Mouse (Mus musculus) kidney, adult 11 months (tissue): ENCODE measurements around the gene Tha1.
"Not testable (repeated sequence)": the region's sequence is repeated elsewhere in the genome, so short reads cannot be mapped to it uniquely, and the experiment has no call there.

Experiments used
- DNase-seq: peaks from one replicate; pipeline ENCODE4 v3.0.0; 2022

Tha1 gene

GRCm38 (mm10) chr11:117847593-117848215, 25.6 kb downstream of the Tha1 start:
- DNase-seq = no peak

DNA sequence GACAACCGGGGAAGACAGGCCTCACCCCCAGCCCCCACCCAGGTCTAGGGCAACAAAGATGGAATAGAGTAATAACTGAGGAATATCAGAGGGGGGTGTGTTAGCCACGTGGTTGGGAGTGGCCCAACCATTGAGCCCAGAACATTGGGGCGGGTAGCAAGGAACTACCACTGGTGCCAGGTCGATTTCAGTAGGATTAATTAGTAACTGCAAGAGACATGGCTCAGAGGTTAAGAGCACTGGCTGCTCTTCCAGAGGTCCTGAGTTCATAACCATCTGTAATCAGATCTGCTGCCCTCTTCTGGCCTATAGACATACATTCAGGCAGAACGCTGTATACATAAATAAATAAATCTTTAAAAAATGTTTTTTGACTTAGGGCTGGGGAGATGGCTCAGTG, 26.6 kb downstream of the Tha1 start:
- DNase-seq = peak; percentile 86

- DNase-seq = no peak
These were observed 27.6 kb downstream of the Tha1 start for GRCm38 (mm10) chr11:117845651-117846050.

GRCm38 (mm10) chr11:117844997-117845396, 28.3 kb downstream of the Tha1 start:
- DNase-seq = peak; percentile 84

DNA sequence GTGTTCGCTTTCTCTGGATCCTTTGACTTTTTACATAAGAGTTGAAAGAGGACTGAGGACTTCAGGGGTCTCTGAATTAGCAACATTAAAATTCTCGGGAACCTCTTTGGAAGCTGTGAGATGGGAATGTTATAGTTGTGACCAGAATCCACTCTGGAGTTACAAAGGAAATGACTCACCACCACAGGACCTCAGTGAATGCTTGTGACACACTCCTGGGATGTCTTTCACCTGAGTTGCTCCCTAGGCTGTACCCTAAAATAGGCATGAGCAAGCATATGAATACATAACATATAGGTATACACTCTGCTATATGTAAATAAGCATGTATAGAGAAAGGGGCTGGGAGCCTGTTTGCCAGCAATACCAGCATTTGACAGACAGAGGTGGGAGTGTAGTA, 29.8 kb downstream of the Tha1 start:
- DNase-seq = no peak

DNA sequence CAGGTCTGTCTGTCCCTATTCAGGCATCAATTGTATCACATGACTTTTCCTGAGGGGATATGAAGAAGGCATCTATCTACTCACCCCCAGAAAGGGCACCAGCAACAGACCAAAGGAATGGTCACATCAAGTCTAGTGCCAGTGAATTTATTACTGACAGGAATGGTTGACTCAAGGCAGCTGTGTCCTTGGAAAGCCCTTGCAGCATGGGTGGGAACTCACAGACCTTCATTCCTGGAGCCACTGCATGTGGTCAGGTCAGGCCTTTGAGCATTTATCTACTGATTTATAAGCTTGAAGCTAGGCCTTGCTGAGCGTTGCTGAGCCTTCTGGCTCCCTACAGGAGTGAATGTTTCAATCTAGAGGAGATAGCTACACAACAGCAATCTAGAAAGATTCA, 32.4 kb downstream of the Tha1 start:
- DNase-seq = no peak

- DNase-seq = no peak
These were observed 34.3 kb downstream of the Tha1 start for GRCm38 (mm10) chr11:117839021-117839420.

GRCm38 (mm10) chr11:117838572-117838971, 34.7 kb downstream of the Tha1 start:
- peak; percentile 65 for DNase-seq

DNA sequence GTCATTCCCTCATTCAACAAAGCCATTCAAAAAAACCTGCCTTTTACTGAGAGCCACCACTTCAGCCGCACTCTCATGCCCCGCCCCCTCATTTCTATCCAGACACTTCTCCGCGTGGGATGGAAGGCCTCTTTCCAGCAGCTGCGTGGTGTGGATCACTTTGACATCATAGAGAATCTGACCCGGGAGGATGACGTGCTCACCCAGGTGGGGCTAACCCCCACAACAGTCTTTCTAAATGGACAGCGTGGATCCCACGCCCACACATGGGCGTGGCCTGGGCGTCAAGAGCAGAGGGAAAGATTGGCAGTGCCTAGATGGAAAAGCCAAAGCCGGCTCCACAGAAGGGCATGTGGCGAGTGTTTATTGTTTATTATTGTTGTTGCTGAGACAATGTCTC, 37.0 kb downstream of the Tha1 start:
- peak; percentile 60 for DNase-seq

DNA sequence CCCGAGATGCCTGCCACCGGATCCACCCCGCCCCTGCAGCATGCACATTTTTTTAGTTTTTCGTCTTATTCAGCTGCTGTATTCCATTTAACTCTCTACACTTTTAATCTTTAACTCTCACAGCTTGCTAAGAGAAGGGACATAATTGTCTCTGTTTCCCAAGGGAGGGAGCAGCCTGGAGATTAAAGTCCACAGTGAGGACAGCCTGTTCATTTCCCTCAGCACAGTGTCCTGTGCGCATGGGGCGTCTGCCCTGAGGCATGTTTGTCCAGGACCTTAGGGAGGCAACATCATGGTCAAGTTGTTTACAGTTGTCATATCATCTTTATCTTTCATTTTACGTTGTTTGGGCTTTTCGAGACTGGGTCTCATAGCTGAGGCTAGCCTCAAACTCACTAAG, 39.2 kb downstream of the Tha1 start:
- peak; percentile 85 for DNase-seq

DNA sequence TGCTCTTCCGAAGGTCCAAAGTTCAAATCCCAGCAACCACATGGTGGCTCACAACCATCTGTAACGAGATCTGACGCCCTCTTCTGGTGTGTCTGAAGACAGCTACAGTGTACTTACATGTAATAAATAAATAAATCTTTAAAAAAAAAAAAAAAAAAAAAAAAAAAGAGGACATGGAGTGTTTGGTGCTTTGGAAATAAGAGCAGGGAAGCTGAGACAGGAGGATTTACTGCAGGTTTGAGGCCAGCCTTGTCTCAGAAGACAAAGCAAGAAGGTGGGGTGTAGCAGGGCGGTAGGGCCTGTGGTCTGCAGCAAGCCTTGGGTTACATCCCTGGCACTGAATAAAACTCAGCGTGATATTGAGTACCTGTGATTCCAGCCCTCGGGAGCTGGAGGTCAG, 39.8 kb downstream of the Tha1 start:
- DNase-seq = not testable (repeated sequence)

DNA sequence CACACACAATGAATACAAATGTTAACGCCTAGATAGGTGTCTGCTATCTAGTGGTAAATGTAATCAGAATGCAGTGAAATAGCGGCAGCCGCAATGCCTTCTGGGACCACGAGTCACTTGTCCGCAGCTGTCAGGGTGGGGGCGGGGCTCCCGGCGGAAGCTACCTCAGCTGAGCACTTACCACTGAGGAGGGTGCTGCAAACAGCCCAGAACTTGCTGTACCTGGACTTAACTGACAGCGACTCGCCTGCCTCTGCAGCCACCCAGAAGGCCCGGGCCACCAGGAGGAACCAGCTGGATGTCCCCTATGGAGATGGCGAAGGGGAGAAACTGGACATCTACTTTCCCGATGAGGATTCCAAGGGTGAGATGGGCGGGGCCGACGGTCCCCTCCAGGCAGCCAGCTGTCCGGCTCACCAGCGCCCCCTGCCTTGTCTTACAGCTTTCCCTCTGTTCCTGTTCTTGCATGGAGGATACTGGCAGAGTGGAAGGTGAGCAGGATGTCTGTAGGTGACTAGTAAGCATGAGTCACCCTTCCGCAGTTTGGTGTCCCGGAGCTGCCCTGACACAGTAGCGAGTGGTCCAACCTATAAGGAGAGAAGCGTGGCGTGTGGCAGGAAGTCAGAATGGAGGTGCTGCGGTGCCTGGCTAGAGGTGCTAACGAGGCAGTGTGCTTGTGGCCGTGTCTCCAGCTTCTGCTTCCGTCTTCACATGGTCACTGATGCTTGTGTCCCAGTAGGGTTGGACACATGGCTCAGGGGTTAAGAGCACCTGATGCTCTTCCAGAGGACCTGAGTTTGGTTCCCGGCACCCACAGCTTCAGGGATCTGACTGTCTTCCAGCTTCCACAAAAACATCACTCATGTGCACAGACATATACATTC, 41.0 kb downstream of the Tha1 start:
- no peak for DNase-seq

GRCm38 (mm10) chr11:117830401-117830800, 42.9 kb downstream of the Tha1 start:
- DNase-seq = no peak

- DNase-seq = peak; percentile 91
These were observed 43.5 kb downstream of the Tha1 start for GRCm38 (mm10) chr11:117829671-117830215.

DNA sequence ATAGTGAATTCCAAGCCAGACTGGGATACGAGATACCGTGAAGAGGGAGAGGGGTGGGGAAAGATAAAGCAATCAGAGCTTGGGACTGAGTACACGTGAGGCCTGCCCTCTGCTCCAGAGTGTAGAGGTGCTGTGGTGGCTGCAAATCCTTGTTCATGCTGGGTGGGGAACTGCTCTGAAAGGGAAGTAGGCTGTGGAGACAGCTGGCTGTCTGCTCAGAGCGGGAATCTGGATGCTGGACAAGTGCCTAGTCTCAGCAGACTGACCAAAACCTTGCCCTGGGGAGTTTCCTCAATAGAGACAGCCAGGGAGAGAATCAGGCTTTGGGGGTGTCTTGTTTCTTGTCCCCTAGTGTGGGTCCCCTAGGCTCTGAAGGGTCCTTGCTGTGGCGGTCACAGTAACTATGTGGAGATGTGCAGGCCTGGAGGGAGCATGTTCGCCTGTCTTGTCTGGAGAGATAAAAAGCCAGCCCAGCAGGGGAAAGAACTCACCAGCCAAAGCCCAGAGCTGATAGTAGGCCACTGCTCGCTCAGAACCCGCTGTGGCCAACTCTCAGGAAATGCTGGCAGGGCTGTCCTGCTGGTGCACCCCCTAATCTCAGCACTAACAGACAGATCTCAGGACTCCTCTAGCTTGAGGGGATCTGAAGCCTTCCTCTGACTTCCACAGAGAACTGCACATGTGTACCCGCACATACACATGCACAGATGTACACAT, 44.2 kb downstream of the Tha1 start:
- peak; percentile 73 for DNase-seq

DNA sequence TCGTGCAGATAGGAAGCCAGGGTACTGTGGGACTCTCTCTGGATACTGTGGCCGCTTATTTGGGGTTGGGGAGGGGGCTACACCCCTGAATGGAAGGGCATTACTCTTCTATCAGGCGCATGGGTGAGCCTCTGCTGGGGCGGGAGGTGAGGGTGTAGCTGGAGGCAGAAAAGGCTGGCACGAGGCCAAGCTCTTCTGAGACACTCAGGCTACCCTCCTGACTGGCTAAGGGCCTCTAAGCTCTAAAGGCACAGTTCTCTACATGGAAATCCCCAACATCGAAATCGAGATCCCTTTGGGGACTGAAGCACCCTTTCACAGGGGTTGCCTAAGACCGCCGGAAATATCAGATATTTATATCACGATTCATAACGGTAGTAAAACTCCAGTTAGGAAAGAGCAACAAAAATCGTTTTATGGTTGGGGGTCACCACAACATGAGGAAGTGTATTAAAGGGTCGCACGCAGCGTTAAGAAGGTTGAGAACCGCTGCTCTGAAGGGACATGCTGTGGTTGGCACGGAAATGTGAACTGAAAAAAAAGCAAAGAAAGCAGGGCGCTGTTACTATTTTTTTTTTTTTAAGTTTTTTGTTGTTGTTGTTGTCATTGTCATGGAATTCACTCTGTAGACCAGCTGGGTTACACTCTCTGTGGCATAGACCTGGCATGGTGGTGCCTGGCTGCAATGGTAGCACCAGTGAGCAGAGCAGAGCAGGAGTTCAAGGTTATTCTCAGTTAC, 45.0 kb downstream of the Tha1 start:
- DNase-seq = no peak

GRCm38 (mm10) chr11:117827386-117827785, 45.9 kb downstream of the Tha1 start:
- DNase-seq = no peak

DNA sequence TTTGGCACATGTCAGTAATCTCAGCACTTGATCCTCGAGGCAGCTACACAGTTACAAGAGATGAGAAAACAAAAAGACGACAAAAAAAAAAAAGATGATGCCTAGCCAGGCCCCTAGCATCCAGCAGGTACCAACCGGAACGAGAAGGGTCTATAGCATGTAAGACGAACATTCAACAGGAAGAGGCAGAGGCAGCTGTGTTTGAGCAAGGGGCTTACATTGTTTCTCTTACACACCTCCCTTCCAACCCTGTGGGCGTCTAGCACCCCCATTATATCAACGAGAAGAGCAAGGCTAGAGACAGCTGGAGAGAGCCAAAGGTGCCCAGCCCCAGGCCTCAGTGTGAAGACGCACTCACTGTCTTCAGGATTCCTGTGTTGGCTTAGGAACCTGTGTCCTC, 46.4 kb downstream of the Tha1 start:
- DNase-seq = no peak

- DNase-seq = no peak
These were observed 47.1 kb downstream of the Tha1 start for GRCm38 (mm10) chr11:117826164-117826563.

GRCm38 (mm10) chr11:117825333-117826101, 47.8 kb downstream of the Tha1 start, which contains the start of the genes Afmid and Tk1:
Afmid (plus strand) TSS chr11:117825924.
Tk1 (minus strand) TSS chr11:117826092.
- DNase-seq = peak; percentile 83

- peak; percentile 84 for DNase-seq
These were observed 49.0 kb downstream of the Tha1 start for GRCm38 (mm10) chr11:117824060-117824969.
